Mouse (Mus musculus) neural tube, embryonic 13.5 days (tissue): ENCODE data around the gene Arf3. TPM values are rescaled to one million over a fixed set of nuclear protein-coding genes. Genes with fewer than 3 reads are reported as not detected.
A peak's percentile ranks its signal among the peaks of the same experiment; 100 is the strongest.
"Not testable (repeated sequence)": the region's sequence is repeated elsewhere in the genome, so short reads cannot be mapped to it uniquely, and the experiment has no call there.

ENCODE experiments used
- ATAC-seq: fragments of 200-750 bp; cut with Nextera tagmentation; 2 replicates; pipeline ENCODE4 v1.8.0; 2017; ENCODE audit warnings: low read depth, mild to moderate bottlenecking, moderate TSS enrichment, moderate library complexity
- H3K27ac ChIP-seq: fragments of 300-500 bp; sonication (generic); replicated peaks from 2 replicates; pipeline ENCODE4 v1.5.1; 2015; ENCODE audit warnings: moderate library complexity, mild to moderate bottlenecking, inconsistent platforms
- H3K27me3 ChIP-seq: fragments of 300-500 bp; sonication (generic); 2 replicates; pipeline ENCODE4 v1.6.1; 2015; ENCODE audit warnings: mild to moderate bottlenecking, inconsistent platforms
- H3K36me3 ChIP-seq: fragments of 300-500 bp; sonication (generic); 2 replicates; pipeline ENCODE4 v1.6.1; 2015; ENCODE audit warnings: mild to moderate bottlenecking, inconsistent platforms
- H3K4me1 ChIP-seq: fragments of 300-500 bp; sonication (generic); replicated peaks from 2 replicates; pipeline ENCODE4 v1.6.1; 2015; ENCODE audit warnings: inconsistent platforms
- H3K4me2 ChIP-seq: fragments of 300-500 bp; sonication (generic); 2 replicates; pipeline ENCODE4 v1.6.1; 2015; ENCODE audit warnings: inconsistent platforms, mild to moderate bottlenecking, moderate library complexity
- H3K4me3 ChIP-seq: fragments of 300-500 bp; sonication (generic); 2 replicates; pipeline ENCODE4 v1.5.1; 2015; ENCODE audit warnings: mild to moderate bottlenecking, inconsistent platforms
- H3K9ac ChIP-seq: fragments of 300-500 bp; sonication (generic); 2 replicates; pipeline ENCODE4 v1.6.1; 2015; ENCODE audit warnings: moderate library complexity, mild to moderate bottlenecking, inconsistent platforms
- H3K9me3 ChIP-seq: fragments of 300-500 bp; sonication (generic); 2 replicates; pipeline ENCODE4 v1.6.1; 2016; ENCODE audit warnings: inconsistent platforms
- WGBS: fragments of 180-500 bp; shearing (Covaris S2); methylation state at CpG from one replicate; pipeline ENCODE4 v1.1.7; 2015; 5-methylcytosine and 5-hydroxymethylcytosine counted together
- polyA plus RNA-seq: library from polyadenylated mRNA; unstranded; fragments of >200 nt; fragmentation: Nextera tagmentation; extraction: Ambion mirVana; gene quantifications from 2 replicates; pipeline ENCODE4 v1.2.1, GENCODE M21; 2015

The Arf3 gene
- 71.9 and 74.9 TPM in 2 replicates for polyA plus RNA-seq

GRCm38 (mm10) chr15:98762670-98763529 is at the start of gene Arf3:
Arf3 (minus strand) TSS chr15:98763214.
- under 1% methylated on average over 76 of the region's 76 CpGs for WGBS
- H3K4me3 ChIP-seq = peak within 1 kb of the TSS; percentile 99
- peak; percentile 97 for ATAC-seq

DNA sequence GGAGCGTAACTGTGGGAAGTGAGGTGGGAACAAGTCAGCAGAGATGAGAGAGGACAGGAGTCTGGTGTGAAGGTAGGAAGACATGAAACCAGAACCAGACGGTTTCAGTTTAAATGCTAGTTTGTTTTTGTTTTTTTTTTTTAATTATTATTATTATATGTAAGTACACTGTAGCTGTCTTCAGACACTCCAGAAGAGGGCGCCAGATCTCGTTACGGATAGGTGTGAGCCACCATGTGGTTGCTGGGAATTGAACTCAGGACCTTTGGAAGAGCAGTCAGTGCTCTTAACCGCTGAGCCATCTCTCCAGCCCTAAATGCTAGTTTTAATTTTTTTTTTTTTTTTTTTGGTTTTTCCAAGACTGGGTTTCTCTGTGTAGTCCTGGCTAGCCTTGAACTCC is 47.2 kb upstream of the Arf3 start:
- not testable (repeated sequence) for H3K27ac ChIP-seq, H3K9me3 ChIP-seq, H3K4me2 ChIP-seq, H3K9ac ChIP-seq, ATAC-seq, H3K4me3 ChIP-seq
- H3K4me1 ChIP-seq = peaks cover 38% of the 10 kb centered on the region
- peaks cover 37% of the 10 kb centered on the region for H3K36me3 ChIP-seq
- H3K27me3 ChIP-seq = peaks cover 60% of the 10 kb centered on the region
- 71% methylated on average over 6 of the region's 6 CpGs for WGBS

More at GRCm38 (mm10) chr15:98762670-98763529, at the start of gene Arf3:
- Histone ChIP-seq H3K4me2 (peak within 1 kb of the TSS; percentile 77), H3K36me3 (peaks cover 20% of the 10 kb centered on the region), H3K27me3 (peaks cover 29% of the 10 kb centered on the region), H3K27ac (peak within 1 kb of the TSS; percentile 94), H3K9ac (peak within 1 kb of the TSS; percentile 97), H3K9me3 (no peaks in the 10 kb centered on the region), H3K4me1 (peaks cover 29% of the 10 kb centered on the region)

DNA sequence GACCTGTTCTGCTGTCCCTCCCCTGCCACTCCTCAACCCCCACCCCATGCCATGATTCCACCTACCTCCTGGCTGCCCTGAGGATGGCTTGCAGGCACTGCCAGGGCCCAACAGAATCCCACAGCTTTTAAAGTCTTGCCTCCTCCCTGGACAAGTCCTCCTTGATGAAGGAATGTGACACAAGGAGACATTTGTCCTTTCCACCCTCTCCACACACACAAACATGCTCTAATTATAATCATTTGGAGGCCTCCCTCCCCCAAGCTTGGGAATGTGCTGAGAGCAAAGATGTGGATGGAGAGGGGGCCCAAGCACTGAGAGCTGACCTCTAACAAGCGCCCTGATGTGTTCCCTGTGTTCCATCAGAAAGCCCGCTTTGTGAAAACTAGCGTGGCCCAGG is 46.4 kb upstream of the Arf3 start, which contains the start of gene Ddn:
Gene Ddn, minus strand, starts transcription at position 101 of the 400 bp plus-strand sequence.
- ATAC-seq = no peak
- Histone ChIP-seq H3K27me3 (peaks cover 68% of the 10 kb centered on the region), H3K4me2 (peak within 1 kb of the TSS; percentile 71), H3K9me3 (no peaks in the 10 kb centered on the region), H3K36me3 (peaks cover 31% of the 10 kb centered on the region), H3K4me3 (peak within 1 kb of the TSS; percentile 44), H3K9ac (0 out of 2 replicates have a peak within 1 kb of the TSS, but pooled peaks have one; percentile 9), H3K27ac (no peak within 1 kb of the TSS), H3K4me1 (peaks cover 42% of the 10 kb centered on the region)
- WGBS = 38% methylated on average over 3 of the region's 3 CpGs

GRCm38 (mm10) chr15:98808651-98809134 is 45.7 kb upstream of the Arf3 start:
- H3K4me2 ChIP-seq = peak overlapping the region; percentile 71; the same call in 1 of the 2 replicates
- peaks cover 75% of the 10 kb centered on the region for H3K27me3 ChIP-seq
- H3K36me3 ChIP-seq = peaks cover 24% of the 10 kb centered on the region
- H3K9ac ChIP-seq = 0 out of 2 replicates have a peak overlapping the region, but pooled peaks have one; percentile 9
- peaks cover 45% of the 10 kb centered on the region for H3K4me1 ChIP-seq
- ATAC-seq = no peak
- H3K4me3 ChIP-seq = peak overlapping the region; percentile 44; the same call in 1 of the 2 replicates
- H3K9me3 ChIP-seq = no peaks in the 10 kb centered on the region
- WGBS = 5% methylated on average over 6 of the region's 6 CpGs
- H3K27ac ChIP-seq = no peak overlapping the region

GRCm38 (mm10) chr15:98807895-98808650 is 45.1 kb upstream of the Arf3 start:
- peak overlapping the region; percentile 44 for H3K4me3 ChIP-seq
- under 1% methylated on average over 34 of the region's 34 CpGs for WGBS
- peak overlapping the region; percentile 64 for H3K9ac ChIP-seq
- peaks cover 18% of the 10 kb centered on the region for H3K36me3 ChIP-seq
- peaks cover 81% of the 10 kb centered on the region for H3K27me3 ChIP-seq
- H3K9me3 ChIP-seq = no peaks in the 10 kb centered on the region
- peaks cover 49% of the 10 kb centered on the region for H3K4me1 ChIP-seq
- no peak overlapping the region for H3K27ac ChIP-seq
- H3K4me2 ChIP-seq = peak overlapping the region; percentile 71
- ATAC-seq = 0 out of 2 replicates have a peak, but pooled peaks have one; percentile 29

GRCm38 (mm10) chr15:98806809-98807770 is 44.1 kb upstream of the Arf3 start:
- H3K27me3 ChIP-seq = peaks cover 91% of the 10 kb centered on the region
- no peaks in the 10 kb centered on the region for H3K9me3 ChIP-seq
- no peak for ATAC-seq
- no peak overlapping the region for H3K27ac ChIP-seq
- H3K4me2 ChIP-seq = peak overlapping the region; percentile 71
- peaks cover 49% of the 10 kb centered on the region for H3K4me1 ChIP-seq
- H3K4me3 ChIP-seq = peak overlapping the region; percentile 44
- H3K36me3 ChIP-seq = peaks cover 9% of the 10 kb centered on the region; the same call in 1 of the 2 replicates
- WGBS = 1% methylated on average over 55 of the region's 58 CpGs
- H3K9ac ChIP-seq = peak overlapping the region; percentile 64

GRCm38 (mm10) chr15:98806071-98806808 is 43.2 kb upstream of the Arf3 start:
- H3K9me3 ChIP-seq = no peaks in the 10 kb centered on the region
- peak overlapping the region; percentile 44 for H3K4me3 ChIP-seq
- WGBS = 3% methylated on average over 30 of the region's 30 CpGs
- H3K27ac ChIP-seq = no peak overlapping the region
- peak overlapping the region; percentile 71 for H3K4me2 ChIP-seq
- H3K27me3 ChIP-seq = peaks cover 100% of the 10 kb centered on the region
- H3K4me1 ChIP-seq = peaks cover 49% of the 10 kb centered on the region
- H3K9ac ChIP-seq = peak overlapping the region; percentile 63; the same call in 1 of the 2 replicates
- 0 out of 2 replicates have a peak, but pooled peaks cover 3% of the 10 kb centered on the region for H3K36me3 ChIP-seq
- ATAC-seq = no peak

GRCm38 (mm10) chr15:98805324-98806040 is 42.5 kb upstream of the Arf3 start:
- Histone ChIP-seq H3K9me3 (no peaks in the 10 kb centered on the region), H3K4me2 (peak overlapping the region; percentile 71), H3K4me3 (peak overlapping the region; percentile 44), H3K4me1 (peaks cover 49% of the 10 kb centered on the region), H3K36me3 (no peaks in the 10 kb centered on the region), H3K27me3 (peaks cover 100% of the 10 kb centered on the region), H3K9ac (peak overlapping the region; percentile 63), H3K27ac (no peak overlapping the region)
- WGBS = 2% methylated on average over 64 of the region's 64 CpGs
- peak; percentile 11; the same call in 1 of the 2 replicates for ATAC-seq

- ATAC-seq = no peak
- WGBS = under 1% methylated on average over 32 of the region's 32 CpGs
- H3K36me3 ChIP-seq = no peaks in the 10 kb centered on the region
- peaks cover 100% of the 10 kb centered on the region for H3K27me3 ChIP-seq
- no peak overlapping the region for H3K27ac ChIP-seq
- peak overlapping the region; percentile 21 for H3K4me3 ChIP-seq
- 0 out of 2 replicates have a peak overlapping the region, but pooled peaks have one; percentile 12 for H3K9ac ChIP-seq
- H3K4me1 ChIP-seq = peaks cover 52% of the 10 kb centered on the region
- peak overlapping the region; percentile 38 for H3K4me2 ChIP-seq
- no peaks in the 10 kb centered on the region for H3K9me3 ChIP-seq
These were observed 41.0 kb upstream of the Arf3 start for GRCm38 (mm10) chr15:98804054-98804453.

DNA sequence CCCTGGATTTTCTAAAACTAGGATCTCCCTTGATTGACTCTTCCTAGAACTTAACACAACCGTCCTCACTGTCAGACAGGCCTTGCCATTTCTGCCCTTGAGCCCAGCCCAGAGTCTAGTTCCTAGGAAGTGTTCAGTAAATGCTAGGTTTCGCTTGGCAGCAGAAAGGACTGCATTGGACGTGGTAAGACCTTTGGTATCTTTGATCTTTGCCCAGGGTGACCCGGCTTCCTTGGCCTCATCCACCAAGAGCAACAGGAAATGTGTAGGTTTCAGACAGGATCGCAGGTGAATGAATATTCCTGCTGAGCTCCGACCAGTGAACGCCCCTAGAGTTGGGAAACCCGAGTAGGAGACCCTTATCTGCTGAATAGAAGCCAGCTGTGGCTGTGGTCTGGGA is 39.9 kb upstream of the Arf3 start:
- Histone ChIP-seq H3K4me2 (no peak overlapping the region), H3K4me3 (no peak overlapping the region), H3K27me3 (peaks cover 100% of the 10 kb centered on the region), H3K36me3 (no peaks in the 10 kb centered on the region), H3K4me1 (peaks cover 52% of the 10 kb centered on the region), H3K27ac (no peak overlapping the region), H3K9ac (no peak overlapping the region), H3K9me3 (no peaks in the 10 kb centered on the region)
- 4% methylated on average over 8 of the region's 8 CpGs for WGBS
- no peak for ATAC-seq
